Mouse (Mus musculus) stomach, embryonic 15.5 days (tissue): Measurements from ENCODE around the gene Mitf. TPM values are rescaled to one million over a fixed set of nuclear protein-coding genes. Genes with fewer than 3 reads are reported as not detected.

ENCODE experiments used
- ATAC-seq: fragments of 200-750 bp; cut with Nextera tagmentation; 2 replicates; pipeline ENCODE4 v1.8.0; 2017; ENCODE audit warnings: low read depth, moderate number of reproducible peaks, moderate TSS enrichment; ENCODE audit not compliant: insufficient read depth, low FRiP score
- H3K27ac ChIP-seq: fragments of 300-500 bp; sonication (generic); 2 replicates; pipeline ENCODE4 v1.5.1; 2015; ENCODE audit warnings: mild to moderate bottlenecking, inconsistent platforms
- H3K27me3 ChIP-seq: fragments of 300-500 bp; sonication (generic); replicated peaks from 2 replicates; pipeline ENCODE4 v1.6.1; 2015; ENCODE audit warnings: inconsistent platforms
- H3K36me3 ChIP-seq: fragments of 300-500 bp; sonication (generic); 2 replicates; pipeline ENCODE4 v1.6.1; 2015; ENCODE audit warnings: inconsistent platforms
- H3K4me1 ChIP-seq: fragments of 300-500 bp; sonication (generic); 2 replicates; pipeline ENCODE4 v1.6.1; 2015; ENCODE audit warnings: inconsistent platforms
- H3K4me2 ChIP-seq: fragments of 300-500 bp; sonication (generic); 2 replicates; pipeline ENCODE4 v1.6.1; 2015; ENCODE audit warnings: mild to moderate bottlenecking, inconsistent platforms
- H3K4me3 ChIP-seq: fragments of 300-500 bp; sonication (generic); replicated peaks from 2 replicates; pipeline ENCODE4 v1.5.1; 2015; ENCODE audit warnings: inconsistent platforms
- H3K9ac ChIP-seq: fragments of 300-500 bp; sonication (generic); 2 replicates; pipeline ENCODE4 v1.6.1; 2015; ENCODE audit warnings: inconsistent platforms
- H3K9me3 ChIP-seq: fragments of 300-500 bp; sonication (generic); 2 replicates; pipeline ENCODE4 v1.6.1; 2016; ENCODE audit warnings: inconsistent platforms
- WGBS: fragments of 180-500 bp; shearing (Covaris S2); methylation state at CpG from one replicate; pipeline ENCODE4 v1.1.7; 2015; 5-methylcytosine and 5-hydroxymethylcytosine counted together
- polyA plus RNA-seq: library from polyadenylated mRNA; unstranded; fragments of >200 nt; fragmentation: Nextera tagmentation; extraction: Ambion mirVana; gene quantifications from 2 replicates; pipeline ENCODE4 v1.2.1, GENCODE M21; 2015

The Mitf gene
- polyA plus RNA-seq, 1 experiment from 2014 or later: 2.0 TPM

GRCm38 (mm10) chr6:97958276-97958675 is 151.4 kb downstream of the Mitf start:
- Histone ChIP-seq H3K4me1 (no peaks in the 10 kb centered on the region), H3K27me3 (no peaks in the 10 kb centered on the region), H3K27ac (no peak overlapping the region), H3K4me2 (no peak overlapping the region), H3K9ac (no peak overlapping the region), H3K9me3 (no peaks in the 10 kb centered on the region), H3K36me3 (no peaks in the 10 kb centered on the region), H3K4me3 (no peak overlapping the region)
- WGBS: 76% methylated on average over 4 of the region's 4 CpGs
- ATAC-seq: no peak

GRCm38 (mm10) chr6:97961776-97962175 is 154.9 kb downstream of the Mitf start:
- H3K27ac ChIP-seq: no peak overlapping the region
- H3K9ac ChIP-seq: no peak overlapping the region
- WGBS: 43% methylated on average over 2 of the region's 2 CpGs
- H3K4me3 ChIP-seq: no peak overlapping the region
- no peaks in the 10 kb centered on the region for H3K4me1 ChIP-seq
- H3K4me2 ChIP-seq: no peak overlapping the region
- H3K9me3 ChIP-seq: no peaks in the 10 kb centered on the region
- ATAC-seq: no peak
- no peaks in the 10 kb centered on the region for H3K27me3 ChIP-seq
- no peaks in the 10 kb centered on the region for H3K36me3 ChIP-seq

GRCm38 (mm10) chr6:97962311-97962710 is 155.5 kb downstream of the Mitf start:
- H3K4me2 ChIP-seq: no peak overlapping the region
- no peaks in the 10 kb centered on the region for H3K9me3 ChIP-seq
- no peak overlapping the region for H3K27ac ChIP-seq
- H3K9ac ChIP-seq: no peak overlapping the region
- WGBS: 73% methylated on average over 1 of the region's 1 CpGs
- no peak for ATAC-seq
- H3K27me3 ChIP-seq: no peaks in the 10 kb centered on the region
- no peak overlapping the region for H3K4me3 ChIP-seq
- no peaks in the 10 kb centered on the region for H3K4me1 ChIP-seq
- H3K36me3 ChIP-seq: no peaks in the 10 kb centered on the region

GRCm38 (mm10) chr6:97964750-97965149 is 157.9 kb downstream of the Mitf start:
- Histone ChIP-seq H3K9me3 (no peaks in the 10 kb centered on the region), H3K4me2 (no peak overlapping the region), H3K9ac (no peak overlapping the region), H3K4me3 (no peak overlapping the region), H3K27me3 (no peaks in the 10 kb centered on the region), H3K36me3 (no peaks in the 10 kb centered on the region), H3K27ac (no peak overlapping the region), H3K4me1 (no peaks in the 10 kb centered on the region)
- ATAC-seq: no peak
- 71% methylated on average over 3 of the region's 3 CpGs for WGBS

- no peaks in the 10 kb centered on the region for H3K9me3 ChIP-seq
- 72% methylated on average over 9 of the region's 9 CpGs for WGBS
- no peak overlapping the region for H3K4me2 ChIP-seq
- ATAC-seq: no peak
- no peak overlapping the region for H3K9ac ChIP-seq
- H3K27ac ChIP-seq: no peak overlapping the region
- H3K4me3 ChIP-seq: no peak overlapping the region
- no peaks in the 10 kb centered on the region for H3K4me1 ChIP-seq
- no peaks in the 10 kb centered on the region for H3K27me3 ChIP-seq
- no peaks in the 10 kb centered on the region for H3K36me3 ChIP-seq
Measured at GRCm38 (mm10) chr6:97981668-97982067, 174.8 kb downstream of the Mitf start.

- Histone ChIP-seq H3K27me3 (no peaks in the 10 kb centered on the region), H3K4me2 (no peak overlapping the region), H3K4me3 (no peak overlapping the region), H3K9ac (no peak overlapping the region), H3K27ac (no peak overlapping the region), H3K4me1 (no peaks in the 10 kb centered on the region), H3K9me3 (no peaks in the 10 kb centered on the region), H3K36me3 (no peaks in the 10 kb centered on the region)
- no peak for ATAC-seq
- WGBS: 59% methylated on average over 9 of the region's 9 CpGs
Measured at GRCm38 (mm10) chr6:97985658-97986057, 178.8 kb downstream of the Mitf start.

- Histone ChIP-seq H3K4me3 (no peak overlapping the region), H3K9ac (no peak overlapping the region), H3K27ac (no peak overlapping the region), H3K27me3 (no peaks in the 10 kb centered on the region), H3K4me2 (no peak overlapping the region), H3K9me3 (no peaks in the 10 kb centered on the region), H3K4me1 (no peaks in the 10 kb centered on the region), H3K36me3 (no peaks in the 10 kb centered on the region)
- 74% methylated on average over 3 of the region's 3 CpGs for WGBS
- no peak for ATAC-seq
Measured at GRCm38 (mm10) chr6:97986417-97986816, 179.6 kb downstream of the Mitf start.

- Histone ChIP-seq H3K9me3 (no peaks in the 10 kb centered on the region), H3K4me1 (no peaks in the 10 kb centered on the region), H3K27ac (no peak overlapping the region), H3K27me3 (no peaks in the 10 kb centered on the region), H3K9ac (no peak overlapping the region), H3K36me3 (no peaks in the 10 kb centered on the region), H3K4me3 (no peak overlapping the region), H3K4me2 (no peak overlapping the region)
- no peak for ATAC-seq
- 86% methylated on average over 12 of the region's 12 CpGs for WGBS
Measured at GRCm38 (mm10) chr6:97993507-97993906, 186.7 kb downstream of the Mitf start.

GRCm38 (mm10) chr6:97995606-97996307 is 188.9 kb downstream of the Mitf start:
- H3K36me3 ChIP-seq: no peaks in the 10 kb centered on the region
- no peaks in the 10 kb centered on the region for H3K27me3 ChIP-seq
- H3K4me1 ChIP-seq: no peaks in the 10 kb centered on the region
- H3K9me3 ChIP-seq: no peaks in the 10 kb centered on the region
- H3K4me3 ChIP-seq: no peak overlapping the region
- H3K27ac ChIP-seq: no peak overlapping the region
- WGBS: 68% methylated on average over 11 of the region's 11 CpGs
- ATAC-seq: no peak
- H3K4me2 ChIP-seq: no peak overlapping the region
- no peak overlapping the region for H3K9ac ChIP-seq

- Histone ChIP-seq H3K9ac (no peak overlapping the region), H3K4me3 (no peak overlapping the region), H3K27ac (no peak overlapping the region), H3K4me1 (no peaks in the 10 kb centered on the region), H3K27me3 (no peaks in the 10 kb centered on the region), H3K9me3 (no peaks in the 10 kb centered on the region), H3K4me2 (no peak overlapping the region), H3K36me3 (no peaks in the 10 kb centered on the region)
- ATAC-seq: peak; percentile 47
- 59% methylated on average over 4 of the region's 4 CpGs for WGBS
Measured at GRCm38 (mm10) chr6:98001551-98001950, 194.7 kb downstream of the Mitf start.

GRCm38 (mm10) chr6:98003114-98003513 is 196.3 kb downstream of the Mitf start:
- Histone ChIP-seq H3K4me1 (no peaks in the 10 kb centered on the region), H3K27ac (no peak overlapping the region), H3K36me3 (no peaks in the 10 kb centered on the region), H3K27me3 (no peaks in the 10 kb centered on the region), H3K9me3 (no peaks in the 10 kb centered on the region), H3K9ac (no peak overlapping the region), H3K4me2 (no peak overlapping the region), H3K4me3 (no peak overlapping the region)
- 24% methylated on average over 3 of the region's 3 CpGs for WGBS
- no peak for ATAC-seq

- ATAC-seq: no peak
- Histone ChIP-seq H3K27ac (no peak overlapping the region), H3K9me3 (no peaks in the 10 kb centered on the region), H3K4me3 (no peak overlapping the region), H3K36me3 (no peaks in the 10 kb centered on the region), H3K27me3 (no peaks in the 10 kb centered on the region), H3K4me2 (no peak overlapping the region), H3K4me1 (no peaks in the 10 kb centered on the region), H3K9ac (no peak overlapping the region)
- 75% methylated on average over 1 of the region's 1 CpGs for WGBS
Measured at GRCm38 (mm10) chr6:98005566-98005965, 198.7 kb downstream of the Mitf start.

GRCm38 (mm10) chr6:98015066-98015465 is 208.2 kb downstream of the Mitf start:
- no peak for ATAC-seq
- Histone ChIP-seq H3K36me3 (no peaks in the 10 kb centered on the region), H3K4me3 (no peak overlapping the region), H3K9ac (no peak overlapping the region), H3K4me1 (no peaks in the 10 kb centered on the region), H3K27ac (no peak overlapping the region), H3K27me3 (no peaks in the 10 kb centered on the region), H3K9me3 (no peaks in the 10 kb centered on the region), H3K4me2 (no peak overlapping the region)
- 87% methylated on average over 5 of the region's 5 CpGs for WGBS
